ENCODE assay signal across 8 mouse cellular contexts in genomic region chr12:5237078-5237477, GRCm38 (mm10).
DNase-seq lines count a peak whose midpoint lies in the region; ATAC-seq and TF ChIP-seq lines count a peak whose summit lies in the region.

No protein-coding gene starts in this region.

- no peak for DNase-seq in forebrain, embryonic 11.5 days (ENCODE audit: low spot score)
- DNase-seq in forebrain, embryonic 10.5 days (ENCODE audit: extremely low spot score, low spot score): no peak
- DNase-seq in urinary bladder, postnatal 14 days (ENCODE audit: low spot score): peak; percentile 56
- no peak for DNase-seq in urinary bladder, adult 2 months (ENCODE audit: low spot score)
- peak; percentile 53 for DNase-seq in kidney, adult 2 months
- DNase-seq in lung, postnatal 4 days: peak; percentile 79 to 84
- no peak for DNase-seq in natural killer cell, adult 2 months (ENCODE audit: low spot score in 2 of 2)
- no peak for DNase-seq in T-cell, adult 2 months (ENCODE audit: low spot score)

- H3K4me2 ChIP-seq in forebrain, embryonic 11.5 days (ENCODE audit: low read depth, low read length, severe bottlenecking): no peak overlapping the region

- H3K36me3 ChIP-seq in forebrain, embryonic 11.5 days (ENCODE audit: control insufficient read depth, insufficient read depth, low read length): no peaks in the 10 kb centered on the region
- H3K36me3 ChIP-seq in forebrain, embryonic 10.5 days (replicated peaks): no peaks in the 10 kb centered on the region
- H3K36me3 ChIP-seq in kidney, adult 2 months (ENCODE audit: control insufficient read depth, insufficient read depth, low read length): no peaks in the 10 kb centered on the region

- no peaks in the 10 kb centered on the region for H3K9me3 ChIP-seq in forebrain, embryonic 11.5 days (ENCODE audit: control insufficient read depth, low read length)
- H3K9me3 ChIP-seq in forebrain, embryonic 10.5 days: no peaks in the 10 kb centered on the region

- no peak overlapping the region for H3K27ac ChIP-seq in forebrain, embryonic 11.5 days (ENCODE audit: low read depth, low read length)
- H3K27ac ChIP-seq in forebrain, embryonic 10.5 days: no peak overlapping the region
- no peak overlapping the region for H3K27ac ChIP-seq in kidney, adult 2 months (ENCODE audit: insufficient read depth, low read depth, low read length)

- peaks cover 6% of the 10 kb centered on the region for H3K4me1 ChIP-seq in forebrain, embryonic 11.5 days (replicated peaks; ENCODE audit: control insufficient read depth, insufficient read depth, low read length)
- H3K4me1 ChIP-seq in forebrain, embryonic 10.5 days: peaks cover 45% of the 10 kb centered on the region
- H3K4me1 ChIP-seq in kidney, adult 2 months (ENCODE audit: control insufficient read depth, insufficient read depth, low read length): no peaks in the 10 kb centered on the region

- TF ChIP-seq CTCF in kidney, adult 2 months (conservative IDR thresholded peaks at IDR 0.05; ENCODE audit: insufficient read depth, insufficient read length, low read depth, low read length): no peak

- H3K4me3 ChIP-seq in forebrain, embryonic 11.5 days (ENCODE audit: low read depth, low read length): no peak overlapping the region
- no peak overlapping the region for H3K4me3 ChIP-seq in forebrain, embryonic 10.5 days
- H3K4me3 ChIP-seq in kidney, adult 2 months (ENCODE audit: insufficient read depth, low read depth, low read length): no peak overlapping the region

- H3K27me3 ChIP-seq in forebrain, embryonic 11.5 days (ENCODE audit: control insufficient read depth, insufficient read depth, low read length): no peaks in the 10 kb centered on the region
- no peaks in the 10 kb centered on the region for H3K27me3 ChIP-seq in forebrain, embryonic 10.5 days (ENCODE audit: poor library complexity, severe bottlenecking)
- no peaks in the 10 kb centered on the region for H3K27me3 ChIP-seq in kidney, adult 2 months (replicated peaks; ENCODE audit: control insufficient read depth, insufficient read depth, low read length)

- no peak for TF ChIP-seq POLR2A in kidney, adult 2 months (IDR thresholded peaks at IDR 0.05; ENCODE audit: low read depth, low read length)

- 77% methylated on average over 5 of the region's 5 CpGs for WGBS in forebrain, embryonic 11.5 days
- 85% methylated on average over 5 of the region's 5 CpGs for WGBS in forebrain, embryonic 10.5 days
- 53% methylated on average over 5 of the region's 5 CpGs for WGBS in kidney, adult 2 months

- H3K9ac ChIP-seq in forebrain, embryonic 11.5 days (ENCODE audit: low read length): no peak overlapping the region

- ATAC-seq in forebrain, embryonic 11.5 days (replicated peaks; ENCODE audit: low FRiP score): 0 out of 2 replicates have a peak, but pooled peaks have one; percentile 11

Comparison
In these comparisons a context has a peak if more than half of its experiments do, and no peak if none do; other contexts are left out.
1. DNase-seq: peak in urinary bladder, postnatal 14 days (single experiment), kidney, adult 2 months (single experiment) and lung, postnatal 4 days (2 of 2); none in forebrain, embryonic 11.5 days (single experiment), forebrain, embryonic 10.5 days (single experiment), urinary bladder, adult 2 months (single experiment), natural killer cell, adult 2 months (0 of 2) and T-cell, adult 2 months (single experiment).